Mouse (Mus musculus) intestine, embryonic 15.5 days (tissue): ENCODE measurements around the gene Adamts6. TPM values are rescaled to one million over a fixed set of nuclear protein-coding genes. Genes with fewer than 3 reads are reported as not detected.

ENCODE experiments used
- ATAC-seq: fragments of 200-750 bp; cut with Nextera tagmentation; 2 replicates; pipeline ENCODE4 v1.8.0; 2017; ENCODE audit warnings: moderate TSS enrichment, moderate library complexity
- H3K27ac ChIP-seq: fragments of 300-500 bp; sonication (generic); 2 replicates; pipeline ENCODE4 v1.5.1; 2015; ENCODE audit warnings: mild to moderate bottlenecking, inconsistent platforms
- H3K27me3 ChIP-seq: fragments of 300-500 bp; sonication (generic); replicated peaks from 2 replicates; pipeline ENCODE4 v1.6.1; 2015; ENCODE audit warnings: inconsistent platforms
- H3K36me3 ChIP-seq: fragments of 300-500 bp; sonication (generic); 2 replicates; pipeline ENCODE4 v1.6.1; 2015; ENCODE audit warnings: inconsistent platforms
- H3K4me1 ChIP-seq: fragments of 300-500 bp; sonication (generic); replicated peaks from 2 replicates; pipeline ENCODE4 v1.6.1; 2015; ENCODE audit warnings: inconsistent platforms
- H3K4me2 ChIP-seq: fragments of 300-500 bp; sonication (generic); replicated peaks from 2 replicates; pipeline ENCODE4 v1.6.1; 2015; ENCODE audit warnings: mild to moderate bottlenecking, inconsistent platforms
- H3K4me3 ChIP-seq: fragments of 300-500 bp; sonication (generic); replicated peaks from 2 replicates; pipeline ENCODE4 v1.5.1; 2015; ENCODE audit warnings: inconsistent platforms
- H3K9ac ChIP-seq: fragments of 300-500 bp; sonication (generic); 2 replicates; pipeline ENCODE4 v1.6.1; 2015; ENCODE audit warnings: inconsistent platforms
- H3K9me3 ChIP-seq: fragments of 300-500 bp; sonication (generic); 2 replicates; pipeline ENCODE4 v1.6.1; 2016; ENCODE audit warnings: inconsistent platforms
- WGBS: fragments of 180-500 bp; shearing (Covaris S2); methylation state at CpG from one replicate; pipeline ENCODE4 v1.1.7; 2015; 5-methylcytosine and 5-hydroxymethylcytosine counted together
- polyA plus RNA-seq: library from polyadenylated mRNA; unstranded; fragments of >200 nt; fragmentation: Nextera tagmentation; extraction: Ambion mirVana; gene quantifications from 2 replicates; pipeline ENCODE4 v1.2.1, GENCODE M21; 2015

The Adamts6 gene
- polyA plus RNA-seq, 1 experiment from 2014 or later, result 1.7 TPM

- 0 out of 2 replicates have a peak, but pooled peaks cover 6% of the 10 kb centered on the region for H3K4me1 ChIP-seq
These were observed 233.9 kb downstream of the Adamts6 start for GRCm38 (mm10) chr13:104521532-104521931.

GRCm38 (mm10) chr13:104525656-104526055 is 238.0 kb downstream of the Adamts6 start:
- no peaks in the 10 kb centered on the region for H3K4me1 ChIP-seq
- no peak overlapping the region for H3K9ac ChIP-seq
- H3K27me3 ChIP-seq, result no peaks in the 10 kb centered on the region
- H3K4me2 ChIP-seq, result no peak overlapping the region
- ATAC-seq, result no peak
- no peaks in the 10 kb centered on the region for H3K9me3 ChIP-seq
- no peak overlapping the region for H3K4me3 ChIP-seq
- no peak overlapping the region for H3K27ac ChIP-seq
- WGBS, result 49% methylated on average over 4 of the region's 4 CpGs
- no peaks in the 10 kb centered on the region for H3K36me3 ChIP-seq

More at GRCm38 (mm10) chr13:104521532-104521931, 233.9 kb downstream of the Adamts6 start:
- Histone ChIP-seq H3K4me2 (no peak overlapping the region), H3K9ac (no peak overlapping the region), H3K4me3 (no peak overlapping the region), H3K9me3 (no peaks in the 10 kb centered on the region), H3K36me3 (no peaks in the 10 kb centered on the region), H3K27me3 (no peaks in the 10 kb centered on the region), H3K27ac (no peak overlapping the region)
- no peak for ATAC-seq
- WGBS, result 91% methylated on average over 2 of the region's 2 CpGs

- Histone ChIP-seq H3K36me3 (no peaks in the 10 kb centered on the region), H3K27me3 (no peaks in the 10 kb centered on the region), H3K4me2 (no peak overlapping the region), H3K9me3 (no peaks in the 10 kb centered on the region), H3K4me3 (no peak overlapping the region), H3K4me1 (no peaks in the 10 kb centered on the region), H3K27ac (no peak overlapping the region), H3K9ac (no peak overlapping the region)
- ATAC-seq, result no peak
These were observed 241.6 kb downstream of the Adamts6 start for GRCm38 (mm10) chr13:104529238-104529637.

- H3K9ac ChIP-seq, result no peak overlapping the region
- H3K4me2 ChIP-seq, result no peak overlapping the region
- no peak overlapping the region for H3K4me3 ChIP-seq
- WGBS, result 90% methylated on average over 8 of the region's 8 CpGs
- no peaks in the 10 kb centered on the region for H3K9me3 ChIP-seq
- no peak for ATAC-seq
- H3K4me1 ChIP-seq, result no peaks in the 10 kb centered on the region
- H3K36me3 ChIP-seq, result no peaks in the 10 kb centered on the region
- no peak overlapping the region for H3K27ac ChIP-seq
- H3K27me3 ChIP-seq, result no peaks in the 10 kb centered on the region
These were observed 244.2 kb downstream of the Adamts6 start for GRCm38 (mm10) chr13:104531841-104532240.

GRCm38 (mm10) chr13:104532723-104533122 is 245.1 kb downstream of the Adamts6 start:
- H3K36me3 ChIP-seq, result no peaks in the 10 kb centered on the region
- H3K4me2 ChIP-seq, result no peak overlapping the region
- ATAC-seq, result no peak
- H3K9ac ChIP-seq, result no peak overlapping the region
- H3K9me3 ChIP-seq, result no peaks in the 10 kb centered on the region
- no peaks in the 10 kb centered on the region for H3K4me1 ChIP-seq
- H3K4me3 ChIP-seq, result no peak overlapping the region
- H3K27me3 ChIP-seq, result no peaks in the 10 kb centered on the region
- WGBS, result 94% methylated on average over 7 of the region's 7 CpGs
- no peak overlapping the region for H3K27ac ChIP-seq

GRCm38 (mm10) chr13:104533806-104534495 is 246.3 kb downstream of the Adamts6 start:
- no peaks in the 10 kb centered on the region for H3K27me3 ChIP-seq
- no peak overlapping the region for H3K4me3 ChIP-seq
- 50% methylated on average over 7 of the region's 7 CpGs for whole genome bisulfite sequencing
- H3K27ac ChIP-seq, result no peak overlapping the region
- no peaks in the 10 kb centered on the region for H3K4me1 ChIP-seq
- no peaks in the 10 kb centered on the region for H3K36me3 ChIP-seq
- ATAC-seq, result no peak
- H3K9me3 ChIP-seq, result no peaks in the 10 kb centered on the region
- H3K9ac ChIP-seq, result no peak overlapping the region
- H3K4me2 ChIP-seq, result no peak overlapping the region

- Histone ChIP-seq H3K27ac (no peak overlapping the region), H3K9me3 (no peaks in the 10 kb centered on the region), H3K4me1 (0 out of 2 replicates have a peak, but pooled peaks cover 4% of the 10 kb centered on the region), H3K36me3 (no peaks in the 10 kb centered on the region), H3K27me3 (no peaks in the 10 kb centered on the region), H3K4me2 (no peak overlapping the region; the same call in 1 of the 2 replicates), H3K9ac (no peak overlapping the region), H3K4me3 (no peak overlapping the region)
- ATAC-seq, result peak; percentile 71; the same call in 1 of the 2 replicates
- WGBS, result 27% methylated on average over 7 of the region's 7 CpGs
These were observed 253.3 kb downstream of the Adamts6 start for GRCm38 (mm10) chr13:104540861-104541398.

- no peaks in the 10 kb centered on the region for H3K36me3 ChIP-seq
- H3K4me2 ChIP-seq, result no peak overlapping the region
- no peak overlapping the region for H3K4me3 ChIP-seq
- H3K27me3 ChIP-seq, result no peaks in the 10 kb centered on the region
- H3K4me1 ChIP-seq, result 0 out of 2 replicates have a peak, but pooled peaks cover 4% of the 10 kb centered on the region
- WGBS, result 75% methylated on average over 10 of the region's 10 CpGs
- no peak overlapping the region for H3K9ac ChIP-seq
- peak overlapping the region; percentile 79 for H3K27ac ChIP-seq
- peak; percentile 28; the same call in 1 of the 2 replicates for ATAC-seq
- no peaks in the 10 kb centered on the region for H3K9me3 ChIP-seq
These were observed 254.6 kb downstream of the Adamts6 start for GRCm38 (mm10) chr13:104542123-104542758.

GRCm38 (mm10) chr13:104542759-104543141 is 255.1 kb downstream of the Adamts6 start:
- no peak overlapping the region for H3K9ac ChIP-seq
- H3K36me3 ChIP-seq, result no peaks in the 10 kb centered on the region
- no peak overlapping the region for H3K4me3 ChIP-seq
- peak; percentile 49 for ATAC-seq
- 44% methylated on average over 4 of the region's 4 CpGs for WGBS
- no peaks in the 10 kb centered on the region for H3K27me3 ChIP-seq
- H3K4me2 ChIP-seq, result no peak overlapping the region
- peak overlapping the region; percentile 79 for H3K27ac ChIP-seq
- H3K4me1 ChIP-seq, result 0 out of 2 replicates have a peak, but pooled peaks cover 4% of the 10 kb centered on the region
- H3K9me3 ChIP-seq, result no peaks in the 10 kb centered on the region

Other genes starting within 250 kb of the Adamts6 start
- 18.9 and 19.9 TPM in 2 replicates for gene Nln, start 178.2 kb upstream of the Adamts6 start, polyA plus RNA-seq
- gene Sgtb, start 178.1 kb upstream of the Adamts6 start, polyA plus RNA-seq, result 4.3 and 4.8 TPM in 2 replicates
- 56.2 and 61.4 TPM in 2 replicates for gene Trappc13, start 109.4 kb upstream of the Adamts6 start, polyA plus RNA-seq
- 10.9 and 13.2 TPM in 2 replicates for gene Trim23, start 109.0 kb upstream of the Adamts6 start, polyA plus RNA-seq
- 48.7 and 59.0 TPM in 2 replicates for gene Cenpk, start 59.2 kb upstream of the Adamts6 start, polyA plus RNA-seq
- 12.9 and 14.8 TPM in 2 replicates for gene Ppwd1, start 59.0 kb upstream of the Adamts6 start, polyA plus RNA-seq